Mouse (Mus musculus) limb, embryonic 14.5 days (tissue): ENCODE measurements around the gene Sync. TPM values are rescaled to one million over a fixed set of nuclear protein-coding genes. Genes with fewer than 3 reads are reported as not detected.

Experiments used
- ATAC-seq: fragments of 200-750 bp; cut with Nextera tagmentation; 2 replicates; pipeline ENCODE4 v1.8.0; 2017; ENCODE audit warnings: low read depth, moderate number of reproducible peaks, moderate TSS enrichment; ENCODE audit not compliant: low FRiP score
- DNase-seq: peaks from one replicate; pipeline ENCODE4 v3.0.0-alpha.2; 2015; ENCODE audit warnings: low spot score
- H3K27ac ChIP-seq: fragments of 300-500 bp; sonication (generic); replicated peaks from 2 replicates; pipeline ENCODE4 v1.5.1; 2014; ENCODE audit warnings: low read depth, mild to moderate bottlenecking, low read length, moderate library complexity, mixed read lengths
- H3K27me3 ChIP-seq: fragments of 300-500 bp; sonication (generic); 2 replicates; pipeline ENCODE4 v1.6.1; 2014; ENCODE audit warnings: low read length, mixed read lengths; ENCODE audit not compliant: control insufficient read depth, insufficient read depth
- H3K36me3 ChIP-seq: fragments of 300-500 bp; sonication (generic); 2 replicates; pipeline ENCODE4 v1.6.1; 2014; ENCODE audit warnings: mild to moderate bottlenecking, low read length, moderate library complexity, mixed read lengths; ENCODE audit not compliant: control insufficient read depth, insufficient read depth
- H3K4me1 ChIP-seq: fragments of 300-500 bp; sonication (generic); 2 replicates; pipeline ENCODE4 v1.6.1; 2014; ENCODE audit warnings: antibody characterized with exemption, low read length, mixed read lengths; ENCODE audit not compliant: control insufficient read depth, insufficient read depth
- H3K4me2 ChIP-seq: fragments of 300-500 bp; sonication (generic); replicated peaks from 2 replicates; pipeline ENCODE4 v1.6.1; 2014; ENCODE audit warnings: low read depth, mild to moderate bottlenecking, low read length, moderate library complexity; ENCODE audit not compliant: severe bottlenecking
- H3K4me3 ChIP-seq: fragments of 300-500 bp; sonication (generic); replicated peaks from 2 replicates; pipeline ENCODE4 v1.5.1; 2014; ENCODE audit warnings: low read length
- H3K9ac ChIP-seq: fragments of 300-500 bp; sonication (generic); 2 replicates; pipeline ENCODE4 v1.6.1; 2014; ENCODE audit warnings: mild to moderate bottlenecking, low read depth, low read length, moderate library complexity; ENCODE audit not compliant: severe bottlenecking
- H3K9me3 ChIP-seq: fragments of 300-500 bp; sonication (generic); 2 replicates; pipeline ENCODE4 v1.6.1; 2016; ENCODE audit warnings: low read length; ENCODE audit not compliant: control insufficient read depth
- POLR2A ChIP-seq: fragments of 200-500 bp; IDR thresholded peaks from 2 replicates; pipeline ENCODE4 v1.8.0; 2012; ENCODE audit warnings: inconsistent platforms, mild to moderate bottlenecking, moderate library complexity, borderline replicate concordance; ENCODE audit not compliant: insufficient read depth, insufficient read length; ENCODE audit errors: extremely low read depth
- WGBS: fragments of 180-500 bp; shearing (Covaris S2); extraction: QIAGEN DNeasy Blood & Tissue Kit; methylation state at CpG from one replicate; pipeline ENCODE4 v1.1.7; 2014; 5-methylcytosine and 5-hydroxymethylcytosine counted together
- polyA plus RNA-seq, 2 experiments: library from polyadenylated mRNA; depleted of rRNA in 1 of 2; stranded (reverse) in 1 of 2; unstranded in 1 of 2; fragments of >200 nt; fragmentation: Nextera tagmentation in 1 of 2; extraction: Ambion mirVana in 1 of 2; gene quantifications; 2 replicates each; pipeline versions ENCODE4 v1.2.1 to v1.2.3; 2012 to 2014

Sync gene
- polyA plus RNA-seq, 2 experiments, result 5.3 to 6.1 TPM

- TF ChIP-seq POLR2A, result no peak
- peaks cover 42% of the 10 kb centered on the region for H3K36me3 ChIP-seq
- H3K27me3 ChIP-seq, result no peaks in the 10 kb centered on the region
- no peak overlapping the region for H3K4me2 ChIP-seq
- no peaks in the 10 kb centered on the region for H3K9me3 ChIP-seq
- H3K9ac ChIP-seq, result no peak overlapping the region
- DNase-seq, result no peak
- no peaks in the 10 kb centered on the region for H3K4me1 ChIP-seq
- 76% methylated on average over 2 of the region's 2 CpGs for WGBS
- no peak for ATAC-seq
- H3K27ac ChIP-seq, result no peak overlapping the region
- no peak overlapping the region for H3K4me3 ChIP-seq
Measured at GRCm38 (mm10) chr4:129342705-129343104, 55.3 kb downstream of the Sync start.

DNA sequence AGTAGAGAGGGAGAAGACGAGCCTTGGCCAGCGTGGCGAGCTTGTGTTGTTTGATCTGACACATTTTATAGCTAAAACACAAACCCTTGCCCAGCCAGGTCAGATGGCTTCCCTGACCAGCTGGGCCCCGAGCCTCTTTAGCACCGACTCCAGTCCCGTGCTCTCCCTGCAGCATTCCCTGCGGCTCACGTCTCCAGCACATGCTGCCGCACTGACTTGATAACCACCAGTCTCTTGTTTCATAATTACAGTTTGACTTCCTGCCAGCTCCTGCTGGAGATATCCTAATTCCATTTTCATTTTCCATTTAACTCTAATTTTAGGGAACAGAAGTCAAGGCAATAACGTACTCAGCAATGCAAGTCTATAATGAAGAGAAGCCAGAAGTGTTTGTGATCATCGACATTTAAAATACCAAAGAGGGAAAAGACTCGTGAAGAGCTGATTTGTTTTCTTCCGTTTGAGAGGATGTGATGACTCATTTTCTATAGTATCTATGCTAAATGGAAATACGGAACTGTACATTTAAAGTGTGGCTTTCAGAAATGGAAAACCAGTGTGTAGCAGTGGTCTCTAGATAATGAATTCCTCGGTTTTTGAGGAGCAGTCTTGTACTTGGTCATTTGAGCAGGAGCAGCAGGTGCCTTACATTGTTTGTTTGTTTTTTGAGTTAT lies 59.2 kb downstream of the Sync start:
- Histone ChIP-seq H3K4me3 (no peak overlapping the region), H3K27me3 (no peaks in the 10 kb centered on the region), H3K4me2 (no peak overlapping the region), H3K27ac (no peak overlapping the region), H3K9ac (no peak overlapping the region), H3K36me3 (peaks cover 44% of the 10 kb centered on the region), H3K9me3 (no peaks in the 10 kb centered on the region), H3K4me1 (no peaks in the 10 kb centered on the region)
- WGBS, result 79% methylated on average over 15 of the region's 15 CpGs
- TF ChIP-seq POLR2A, result no peak
- no peak for DNase-seq
- ATAC-seq, result no peak

DNA sequence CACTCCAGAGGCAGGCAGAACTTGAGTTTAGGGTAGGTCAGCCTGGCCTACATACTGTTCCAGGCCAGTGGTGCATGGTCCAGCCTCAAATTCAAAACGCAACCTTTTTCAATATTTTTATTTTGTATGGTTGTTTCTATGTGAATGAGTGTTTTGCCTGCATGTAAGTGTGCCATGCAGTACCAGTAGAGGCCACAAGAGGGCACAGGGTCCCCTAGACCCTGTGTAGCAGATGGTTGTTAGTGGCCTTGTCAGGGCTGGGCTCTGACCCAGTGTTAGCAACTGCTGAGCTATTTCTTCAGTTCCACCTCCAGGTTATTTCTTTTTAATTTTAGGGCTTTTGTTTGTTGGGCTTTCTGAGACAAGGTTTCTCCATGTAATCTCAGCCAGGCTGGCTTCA lies 63.2 kb downstream of the Sync start:
- H3K9me3 ChIP-seq, result no peaks in the 10 kb centered on the region
- WGBS, result 4% methylated on average over 1 of the region's 1 CpGs
- peaks cover 34% of the 10 kb centered on the region for H3K36me3 ChIP-seq
- no peaks in the 10 kb centered on the region for H3K4me1 ChIP-seq
- no peak overlapping the region for H3K9ac ChIP-seq
- no peak overlapping the region for H3K27ac ChIP-seq
- peak; percentile 75; the same call in 1 of the 2 replicates for ATAC-seq
- DNase-seq, result peak; percentile 86
- H3K4me2 ChIP-seq, result no peak overlapping the region
- TF ChIP-seq POLR2A, result no peak
- H3K4me3 ChIP-seq, result no peak overlapping the region
- no peaks in the 10 kb centered on the region for H3K27me3 ChIP-seq

DNA sequence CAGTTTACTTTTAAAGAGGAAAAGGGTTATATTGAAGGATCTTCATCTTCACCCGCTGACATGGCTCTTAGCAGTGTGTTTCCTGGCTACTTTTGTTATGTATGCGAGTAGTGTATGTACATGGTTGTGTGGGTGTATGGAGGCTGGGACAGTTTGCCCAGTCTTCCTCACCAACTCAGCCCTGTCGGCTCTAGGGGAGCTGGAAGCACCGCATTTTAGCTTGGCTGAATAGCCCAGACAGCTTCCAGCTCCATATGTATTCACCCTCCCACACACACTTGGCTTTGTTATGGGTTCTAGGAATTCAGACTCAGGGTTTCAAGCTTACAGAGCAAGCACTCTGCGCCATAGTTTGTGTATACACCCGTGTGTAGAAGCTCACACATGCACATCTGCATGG lies 63.7 kb downstream of the Sync start:
- ATAC-seq, result no peak
- Histone ChIP-seq H3K4me3 (no peak overlapping the region), H3K27me3 (no peaks in the 10 kb centered on the region), H3K4me1 (no peaks in the 10 kb centered on the region), H3K9ac (no peak overlapping the region), H3K9me3 (no peaks in the 10 kb centered on the region), H3K27ac (no peak overlapping the region), H3K4me2 (no peak overlapping the region), H3K36me3 (peaks cover 35% of the 10 kb centered on the region)
- WGBS, result 77% methylated on average over 6 of the region's 6 CpGs
- DNase-seq, result no peak
- no peak for TF ChIP-seq POLR2A

DNA sequence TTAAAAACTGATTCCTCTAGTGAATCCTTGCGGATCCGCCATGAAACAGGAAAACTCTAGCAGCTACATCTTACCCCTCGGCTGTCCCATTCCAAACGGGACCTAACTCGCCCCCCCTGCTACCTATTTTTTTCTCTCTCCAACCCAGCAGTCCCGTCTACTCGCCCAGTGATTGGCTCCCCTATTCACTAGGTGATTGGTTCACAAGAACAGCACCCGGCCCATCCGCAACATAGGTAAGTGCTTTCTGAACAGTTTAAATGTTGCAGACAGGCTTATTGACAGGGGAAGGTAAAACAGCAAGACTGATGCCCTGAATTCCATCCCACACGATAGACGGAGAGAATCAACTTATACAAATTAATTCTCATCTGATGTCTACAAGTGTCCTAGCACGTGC lies 65.8 kb downstream of the Sync start:
- Histone ChIP-seq H3K4me1 (no peaks in the 10 kb centered on the region), H3K4me2 (no peak overlapping the region), H3K4me3 (no peak overlapping the region), H3K36me3 (peaks cover 42% of the 10 kb centered on the region), H3K27me3 (no peaks in the 10 kb centered on the region), H3K9me3 (no peaks in the 10 kb centered on the region), H3K27ac (no peak overlapping the region), H3K9ac (no peak overlapping the region)
- no peak for TF ChIP-seq POLR2A
- DNase-seq (no peak), ATAC-seq (no peak)
- 87% methylated on average over 12 of the region's 12 CpGs for WGBS
